Mouse (Mus musculus) liver, embryonic 16.5 days (tissue): ENCODE results near the gene Dbp. TPM values are rescaled to one million over a fixed set of nuclear protein-coding genes. Genes with fewer than 3 reads are reported as not detected.

Experiments used
- ATAC-seq: fragments of 200-750 bp; cut with Nextera tagmentation; 2 replicates; pipeline ENCODE4 v1.8.0; 2017; ENCODE audit warnings: low read depth, mild to moderate bottlenecking, moderate number of reproducible peaks, moderate library complexity
- H3K27ac ChIP-seq: fragments of 300-500 bp; sonication (generic); 2 replicates; pipeline ENCODE4 v1.5.1; 2014; ENCODE audit warnings: mild to moderate bottlenecking, low read length
- H3K27me3 ChIP-seq: fragments of 300-500 bp; sonication (generic); 2 replicates; pipeline ENCODE4 v1.6.1; 2014; ENCODE audit warnings: low read depth, low read length, mixed read lengths; ENCODE audit not compliant: control insufficient read depth, insufficient read depth
- H3K36me3 ChIP-seq: fragments of 300-500 bp; sonication (generic); 2 replicates; pipeline ENCODE4 v1.6.1; 2014; ENCODE audit warnings: mild to moderate bottlenecking; ENCODE audit not compliant: control insufficient read depth, insufficient read depth
- H3K4me1 ChIP-seq: fragments of 300-500 bp; sonication (generic); 2 replicates; pipeline ENCODE4 v1.6.1; 2014; ENCODE audit warnings: low read depth, low read length, mixed read lengths; ENCODE audit not compliant: control insufficient read depth
- H3K4me2 ChIP-seq: fragments of 300-500 bp; sonication (generic); 2 replicates; pipeline ENCODE4 v1.6.1; 2014; ENCODE audit warnings: low read depth, low read length, mixed read lengths
- H3K4me3 ChIP-seq: fragments of 300-500 bp; sonication (generic); 2 replicates; pipeline ENCODE4 v1.5.1; 2014; ENCODE audit warnings: low read depth, mild to moderate bottlenecking, low read length
- H3K9ac ChIP-seq: fragments of 300-500 bp; sonication (generic); 2 replicates; pipeline ENCODE4 v1.6.1; 2014; ENCODE audit warnings: low read depth, low read length
- H3K9me3 ChIP-seq: fragments of 300-500 bp; sonication (generic); replicated peaks from 2 replicates; pipeline ENCODE4 v1.6.1; 2016; ENCODE audit warnings: low read length; ENCODE audit not compliant: control insufficient read depth
- WGBS: fragments of 180-500 bp; shearing (Covaris S2); extraction: QIAGEN DNeasy Blood & Tissue Kit; methylation state at CpG from one replicate; pipeline ENCODE4 v1.1.7; 2014; ENCODE audit not compliant: insufficient replicate concordance; 5-methylcytosine and 5-hydroxymethylcytosine counted together
- polyA plus RNA-seq: library from polyadenylated mRNA; unstranded; fragments of >200 nt; fragmentation: Nextera tagmentation; extraction: Ambion mirVana; gene quantifications from 2 replicates; pipeline ENCODE4 v1.2.1, GENCODE M21; 2015

Gene Dbp
- polyA plus RNA-seq, 1 experiment from 2014 or later = 0.32 TPM

DNA sequence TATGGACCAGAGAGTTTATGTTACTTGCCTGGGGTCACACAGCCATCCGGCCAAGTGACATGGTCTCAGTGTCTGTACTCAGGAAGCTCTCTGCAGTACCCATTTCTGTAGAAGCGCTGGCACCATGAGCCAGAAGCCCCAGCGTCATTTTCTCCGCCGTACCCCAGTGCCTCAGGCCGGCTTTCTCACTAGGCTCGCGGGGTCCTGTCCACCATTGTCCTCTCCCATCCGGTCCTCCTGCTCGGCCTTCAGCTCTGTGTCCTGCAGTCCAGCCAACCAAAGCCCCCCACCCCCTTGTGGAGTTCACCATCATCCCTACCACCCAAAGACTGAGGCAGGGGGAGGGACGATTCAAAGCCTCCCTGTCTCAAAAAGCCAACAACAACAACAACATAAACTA lies 3.3 kb upstream of the Dbp start:
- WGBS = 75% methylated on average over 11 of the region's 11 CpGs
- H3K4me3 ChIP-seq = no peak overlapping the region
- H3K9me3 ChIP-seq = no peaks in the 10 kb centered on the region
- no peak overlapping the region for H3K27ac ChIP-seq
- H3K4me1 ChIP-seq = peaks cover 29% of the 10 kb centered on the region
- H3K27me3 ChIP-seq = peaks cover 37% of the 10 kb centered on the region
- no peak for ATAC-seq
- H3K4me2 ChIP-seq = no peak overlapping the region
- H3K36me3 ChIP-seq = no peaks in the 10 kb centered on the region
- H3K9ac ChIP-seq = no peak overlapping the region

DNA sequence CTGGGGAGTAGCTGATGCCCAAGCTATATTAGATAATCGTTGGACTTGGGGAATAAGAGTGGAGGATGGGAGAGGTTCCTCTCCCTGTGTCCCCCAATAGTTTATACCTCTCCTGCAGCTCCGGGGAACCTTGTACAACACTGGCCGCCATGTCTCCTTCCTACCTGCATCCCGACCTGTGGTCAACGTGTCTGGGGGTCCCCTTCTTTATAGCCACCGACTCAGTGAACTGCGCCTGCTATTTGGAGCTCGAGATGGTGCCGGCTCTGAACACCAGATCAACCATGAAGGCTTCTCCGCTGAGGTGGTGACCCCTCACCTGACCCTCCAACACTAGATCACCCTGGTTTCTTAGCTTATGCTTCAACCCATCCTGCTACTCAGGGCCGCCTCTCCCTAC lies 2.6 kb upstream of the Dbp start:
- Histone ChIP-seq H3K4me1 (peaks cover 36% of the 10 kb centered on the region), H3K4me3 (no peak overlapping the region)
- 75% methylated on average over 11 of the region's 11 CpGs for whole genome bisulfite sequencing

DNA sequence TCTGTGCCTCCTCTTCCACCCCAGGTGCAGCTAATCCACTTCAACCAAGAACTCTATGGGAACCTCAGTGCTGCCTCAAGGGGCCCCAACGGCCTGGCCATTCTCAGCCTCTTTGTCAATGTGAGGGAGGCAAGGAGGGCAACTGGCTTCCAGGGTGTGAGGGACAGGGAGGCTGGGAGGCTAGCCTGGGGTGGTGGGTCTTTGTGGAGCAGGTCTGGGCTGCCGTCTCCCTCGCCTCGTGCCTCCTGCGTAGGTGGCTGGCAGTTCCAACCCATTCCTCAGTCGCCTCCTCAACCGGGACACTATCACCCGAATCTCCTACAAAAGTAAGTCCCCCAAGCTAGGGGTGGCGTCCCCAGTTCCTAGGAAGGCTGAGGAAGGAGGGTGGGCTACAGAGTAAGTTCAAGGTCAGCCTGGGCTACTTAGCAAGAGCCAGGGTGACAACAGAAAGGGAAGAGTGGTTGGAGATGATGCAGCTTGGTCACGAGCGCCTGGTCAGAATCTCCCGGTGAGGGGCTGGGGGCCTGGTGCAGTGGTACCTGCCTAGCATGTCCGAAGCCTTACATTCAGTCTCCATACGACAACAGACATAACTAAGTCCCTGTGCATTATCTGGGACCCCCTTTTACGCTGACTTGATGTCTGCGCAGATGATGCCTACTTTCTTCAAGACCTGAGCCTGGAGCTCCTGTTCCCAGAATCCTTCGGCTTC lies 1.9 kb upstream of the Dbp start:
- no peak for ATAC-seq
- WGBS = 78% methylated on average over 17 of the region's 17 CpGs
- Histone ChIP-seq H3K27ac (no peak overlapping the region), H3K27me3 (peaks cover 35% of the 10 kb centered on the region), H3K4me2 (no peak overlapping the region), H3K4me1 (peaks cover 43% of the 10 kb centered on the region), H3K4me3 (no peak overlapping the region), H3K9me3 (no peaks in the 10 kb centered on the region), H3K9ac (no peak overlapping the region), H3K36me3 (no peaks in the 10 kb centered on the region)

More for the DNA sequence above, 2.6 kb upstream of the Dbp start:
- Histone ChIP-seq H3K27ac (no peak overlapping the region), H3K27me3 (peaks cover 37% of the 10 kb centered on the region), H3K9ac (no peak overlapping the region), H3K4me2 (no peak overlapping the region), H3K36me3 (no peaks in the 10 kb centered on the region), H3K9me3 (no peaks in the 10 kb centered on the region)
- no peak for ATAC-seq

DNA sequence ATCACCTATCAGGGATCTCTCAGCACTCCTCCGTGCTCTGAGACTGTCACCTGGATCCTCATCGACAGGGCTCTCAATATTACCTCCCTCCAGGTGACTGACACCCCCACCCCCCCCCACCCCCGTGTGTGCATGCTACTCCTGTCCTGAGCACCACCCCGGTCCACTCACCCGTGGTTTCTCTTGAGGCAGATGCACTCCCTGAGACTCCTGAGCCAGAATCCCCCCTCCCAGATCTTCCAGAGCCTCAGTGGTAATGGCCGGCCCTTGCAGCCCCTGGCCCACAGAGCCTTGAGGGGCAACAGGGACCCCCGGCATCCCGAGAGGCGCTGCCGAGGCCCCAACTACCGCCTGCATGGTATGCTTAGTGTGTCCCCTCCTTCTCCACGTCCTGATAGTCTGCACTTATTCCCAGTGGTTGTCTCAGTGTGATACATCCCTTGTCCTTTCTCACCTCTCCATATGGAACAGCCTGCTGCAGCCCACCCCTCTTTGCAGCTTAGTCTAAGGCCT lies 1.3 kb upstream of the Dbp start:
- peaks cover 30% of the 10 kb centered on the region for H3K27me3 ChIP-seq
- H3K36me3 ChIP-seq = no peaks in the 10 kb centered on the region
- ATAC-seq = no peak
- H3K27ac ChIP-seq = peak overlapping the region; percentile 18
- H3K4me1 ChIP-seq = peaks cover 49% of the 10 kb centered on the region
- H3K9ac ChIP-seq = peak overlapping the region; percentile 29; the same call in 1 of the 2 replicates
- H3K9me3 ChIP-seq = no peaks in the 10 kb centered on the region
- H3K4me3 ChIP-seq = peak overlapping the region; percentile 66; the same call in 1 of the 2 replicates
- WGBS = 45% methylated on average over 12 of the region's 12 CpGs
- H3K4me2 ChIP-seq = peak overlapping the region; percentile 97

DNA sequence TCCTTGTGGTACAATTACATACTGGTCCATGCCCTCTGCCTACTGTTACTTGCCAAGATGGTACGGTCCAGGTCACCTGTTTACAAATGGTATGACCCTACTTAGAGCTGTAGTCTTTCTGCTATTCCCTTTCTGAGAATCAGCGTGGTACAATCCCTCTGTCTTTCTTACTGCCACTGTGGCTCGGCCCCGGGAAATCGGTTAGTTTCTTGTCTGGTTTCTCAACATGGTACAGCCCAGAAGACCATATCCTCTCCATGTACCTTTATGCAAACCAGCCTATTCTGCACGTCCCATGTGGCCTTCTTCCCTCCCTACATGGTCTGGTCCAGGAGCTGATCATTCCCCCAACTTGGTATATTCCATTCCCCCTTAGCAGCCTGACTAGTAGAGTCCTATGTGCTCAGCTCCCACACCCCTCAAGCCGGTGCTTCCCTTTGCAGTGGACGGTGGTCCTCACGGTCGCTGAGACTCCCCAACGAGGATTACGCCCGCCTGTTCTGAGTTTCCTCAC lies 785 bp upstream of the Dbp start:
- ATAC-seq = peak; percentile 59
- Histone ChIP-seq H3K9me3 (no peaks in the 10 kb centered on the region), H3K27ac (peak overlapping the region; percentile 18), H3K4me3 (peak overlapping the region; percentile 66), H3K36me3 (no peaks in the 10 kb centered on the region), H3K4me1 (peaks cover 52% of the 10 kb centered on the region), H3K4me2 (peak overlapping the region; percentile 97), H3K9ac (peak overlapping the region; percentile 29; the same call in 1 of the 2 replicates), H3K27me3 (peaks cover 25% of the 10 kb centered on the region)
- under 1% methylated on average over 13 of the region's 13 CpGs for WGBS

DNA sequence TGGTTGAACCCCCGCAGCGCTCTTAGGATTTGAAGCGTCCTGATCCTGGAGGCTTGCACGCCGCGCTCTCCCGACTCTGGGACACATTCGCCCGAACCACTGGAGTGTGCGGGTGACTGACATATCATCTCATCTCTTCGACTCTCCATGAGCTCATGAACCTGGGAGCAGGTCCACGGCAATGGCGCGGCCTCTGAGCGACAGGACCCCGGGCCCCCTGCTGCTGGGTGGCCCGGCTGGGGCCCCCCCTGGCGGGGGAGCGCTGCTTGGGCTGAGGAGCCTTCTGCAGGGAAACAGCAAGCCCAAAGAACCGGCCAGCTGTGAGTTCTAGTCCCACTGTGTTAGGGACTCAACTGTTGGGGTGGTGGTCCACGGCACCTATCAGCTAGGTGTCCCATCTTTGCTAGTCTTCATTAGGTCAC lies 566 bp downstream of the Dbp start:
- Histone ChIP-seq H3K4me2 (peak overlapping the region; percentile 97), H3K9ac (peak overlapping the region; percentile 13; the same call in 1 of the 2 replicates), H3K27ac (peak overlapping the region; percentile 64), H3K4me3 (peak overlapping the region; percentile 66), H3K4me1 (peaks cover 52% of the 10 kb centered on the region), H3K27me3 (peaks cover 12% of the 10 kb centered on the region), H3K9me3 (no peaks in the 10 kb centered on the region), H3K36me3 (no peaks in the 10 kb centered on the region)
- no peak for ATAC-seq
- WGBS = under 1% methylated on average over 21 of the region's 21 CpGs

DNA sequence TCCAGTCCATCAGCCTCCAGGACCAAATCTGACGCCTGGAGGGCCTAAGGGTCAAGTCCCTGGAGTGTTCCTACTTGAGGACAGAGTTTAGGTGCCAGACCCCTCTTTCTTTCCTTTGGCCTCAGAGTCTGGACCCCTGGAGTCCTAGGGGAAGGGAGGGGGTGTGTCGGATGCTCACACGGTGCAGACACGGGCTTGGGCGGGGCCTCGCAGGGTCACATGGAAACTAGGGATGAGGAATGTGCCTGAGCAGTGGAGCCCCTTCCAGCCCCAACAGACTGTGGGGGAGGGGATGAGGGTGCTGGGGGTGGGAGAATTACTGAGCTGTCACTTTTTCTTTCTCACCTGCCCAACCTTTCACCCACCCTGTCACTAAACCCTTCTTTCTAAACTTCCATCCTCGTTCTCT lies 989 bp downstream of the Dbp start:
- Histone ChIP-seq H3K4me2 (peak overlapping the region; percentile 97), H3K4me1 (peaks cover 52% of the 10 kb centered on the region), H3K4me3 (peak overlapping the region; percentile 66), H3K9me3 (no peaks in the 10 kb centered on the region), H3K27me3 (peaks cover 9% of the 10 kb centered on the region), H3K9ac (peak overlapping the region; percentile 69), H3K27ac (no peak overlapping the region), H3K36me3 (peaks cover under 1% of the 10 kb centered on the region; the same call in 1 of the 2 replicates)
- 3% methylated on average over 7 of the region's 7 CpGs for WGBS
- ATAC-seq = no peak

DNA sequence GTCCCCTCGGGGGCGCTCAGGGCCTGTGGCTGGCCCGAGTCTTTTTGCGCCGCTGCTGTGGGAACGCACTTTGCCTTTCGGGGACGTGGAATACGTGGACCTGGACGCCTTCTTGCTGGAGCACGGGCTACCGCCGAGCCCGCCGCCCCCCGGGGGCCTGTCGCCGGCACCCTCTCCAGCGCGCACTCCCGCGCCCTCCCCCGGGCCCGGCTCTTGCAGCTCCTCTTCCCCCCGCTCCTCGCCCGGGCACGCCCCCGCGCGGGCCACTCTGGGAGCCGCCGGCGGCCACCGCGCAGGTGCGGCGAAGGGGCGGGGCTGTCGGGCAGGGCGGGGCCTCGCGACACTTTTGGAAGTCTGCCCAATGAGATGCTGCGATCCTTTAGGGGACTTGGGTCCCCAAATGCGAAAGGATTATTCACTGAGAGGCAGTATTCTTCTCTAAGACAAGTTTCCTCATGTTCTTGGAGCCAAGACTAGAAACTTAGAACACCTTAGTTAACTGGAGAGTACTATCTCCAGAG lies 1.9 kb downstream of the Dbp start:
- WGBS = under 1% methylated on average over 41 of the region's 45 CpGs
- H3K4me2 ChIP-seq = peak overlapping the region; percentile 97
- peaks cover 52% of the 10 kb centered on the region for H3K4me1 ChIP-seq
- peak overlapping the region; percentile 69 for H3K27ac ChIP-seq
- peak overlapping the region; percentile 69 for H3K9ac ChIP-seq
- peaks cover 9% of the 10 kb centered on the region for H3K36me3 ChIP-seq
- H3K9me3 ChIP-seq = no peaks in the 10 kb centered on the region
- no peaks in the 10 kb centered on the region; the same call in 1 of the 2 replicates for H3K27me3 ChIP-seq
- peak; percentile 20 for ATAC-seq
- H3K4me3 ChIP-seq = peak overlapping the region; percentile 66
